Mouse (Mus musculus) liver, postnatal 0 days (tissue): Measurements from ENCODE around the gene Zmat1.

ENCODE experiments used
- CTCF ChIP-seq: sonication (generic); IDR thresholded peaks from 2 replicates; pipeline ENCODE4 v1.5.1; 2016; ENCODE audit warnings: antibody characterized with exemption, low read depth
- EP300 ChIP-seq: IDR thresholded peaks from 2 replicates; pipeline ENCODE4 v1.6.1; 2016; ENCODE audit warnings: antibody characterized with exemption, low read depth, mild to moderate bottlenecking

- TF ChIP-seq CTCF = peak; percentile 74
- TF ChIP-seq EP300 = no peak
Measured at GRCm38 (mm10) chrX:134930361-134930760, 78.6 kb downstream of the Zmat1 start.
